Mouse (Mus musculus): Measurements from ENCODE around the gene 1700102P08Rik. TPM values are rescaled to one million over a fixed set of nuclear protein-coding genes. Genes with fewer than 3 reads are reported as not detected.

The 1700102P08Rik gene
- polyA plus RNA-seq, 1 experiment: 0.17 TPM

DNA sequence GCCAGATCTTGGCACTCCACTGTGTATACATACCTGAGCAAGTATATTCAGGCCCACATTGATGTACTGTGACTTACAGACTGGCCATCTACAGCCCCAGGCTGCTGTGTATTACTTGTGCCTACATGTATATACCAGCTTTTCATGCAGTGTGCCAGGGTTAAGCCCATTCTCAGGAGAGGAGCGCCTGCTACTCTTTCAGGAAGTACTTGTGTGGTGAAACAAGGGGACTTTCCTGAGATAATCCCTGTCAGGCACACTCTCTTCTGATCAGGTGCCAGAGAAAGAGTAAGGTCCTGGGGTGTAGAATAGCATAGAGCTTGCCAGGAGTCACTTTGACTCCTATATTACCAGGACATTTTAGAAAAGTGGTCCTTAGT lies 67.3 kb downstream of the 1700102P08Rik start:
- H3K36me3 ChIP-seq (ENCODE audit: control insufficient read depth, insufficient read depth): no peaks in the 10 kb centered on the region
- H3ac ChIP-seq (ENCODE audit: control insufficient read depth, insufficient read length): peak overlapping the region; percentile 88
- peak overlapping the region; percentile 63 for H3K4me2 ChIP-seq (ENCODE audit: low read depth)
- peaks cover 26% of the 10 kb centered on the region for H3K79me2 ChIP-seq (ENCODE audit: control insufficient read depth, insufficient read depth)
- peak overlapping the region; percentile 77 for H3K4me3 ChIP-seq
- H3K27me3 ChIP-seq (ENCODE audit: control insufficient read depth, insufficient read depth, insufficient read length): no peaks in the 10 kb centered on the region
- TF ChIP-seq USF1 (IDR thresholded peaks at IDR 0.05; ENCODE audit: low read depth): no peak
- TF ChIP-seq CEBPB (IDR thresholded peaks at IDR 0.05; ENCODE audit: insufficient read depth, poor library complexity, severe bottlenecking): no peak
- no peak for TF ChIP-seq MYOG (IDR thresholded peaks at IDR 0.05; ENCODE audit: control insufficient read depth in 1 of 3, insufficient read depth in 1 of 3, insufficient read length in 2 of 3, low read depth in 2 of 3)
- no peak for TF ChIP-seq TCF3 (IDR thresholded peaks at IDR 0.05; ENCODE audit: insufficient read length, low read depth)
- no peak for TF ChIP-seq E2F4 (IDR thresholded peaks at IDR 0.05; ENCODE audit: insufficient read depth)
- TF ChIP-seq POLR2AphosphoS2 (IDR thresholded peaks at IDR 0.05; ENCODE audit: insufficient read length, low read depth): no peak
- TF ChIP-seq TCF12 (IDR thresholded peaks at IDR 0.05; ENCODE audit: insufficient read depth, poor library complexity, severe bottlenecking): no peak
- TF ChIP-seq MYOD1 (IDR thresholded peaks at IDR 0.05; ENCODE audit: control insufficient read depth in 1 of 3, insufficient read length in 2 of 3, low read depth in 2 of 3): no peak
- no peak for TF ChIP-seq POLR2A (IDR thresholded peaks at IDR 0.05; ENCODE audit: insufficient read length, low read depth)

Other genes with a start within 250 kb of the 1700102P08Rik start
- gene Bsn, start 202.4 kb upstream of the 1700102P08Rik start, polyA plus RNA-seq (2012; fragmentation: generic; extraction: Trizol): 0.56 TPM
- 195 TPM for gene Dag1, start 128.8 kb upstream of the 1700102P08Rik start, polyA plus RNA-seq (2012; fragmentation: generic; extraction: Trizol)
- 37.9 TPM for gene Nicn1, start 102.4 kb upstream of the 1700102P08Rik start, polyA plus RNA-seq (2012; fragmentation: generic; extraction: Trizol)
- gene Amt, start 96.0 kb upstream of the 1700102P08Rik start, polyA plus RNA-seq (2012; fragmentation: generic; extraction: Trizol): 2.1 TPM
- gene Rhoa, start 86.7 kb upstream of the 1700102P08Rik start, polyA plus RNA-seq (2012; fragmentation: generic; extraction: Trizol): 306 TPM
- 29.8 TPM for gene Tcta, start 86.6 kb upstream of the 1700102P08Rik start, polyA plus RNA-seq (2012; fragmentation: generic; extraction: Trizol)
- gene Gpx1, start 53.9 kb upstream of the 1700102P08Rik start, polyA plus RNA-seq (2012; fragmentation: generic; extraction: Trizol): 393 TPM
- 89.4 TPM for gene Usp4, start 45.0 kb upstream of the 1700102P08Rik start, polyA plus RNA-seq (2012; fragmentation: generic; extraction: Trizol)
- not detected for gene Ccdc36, start 35.7 kb downstream of the 1700102P08Rik start, polyA plus RNA-seq (2012; fragmentation: generic; extraction: Trizol)
- gene BC048562, start 43.7 kb downstream of the 1700102P08Rik start, polyA plus RNA-seq (2012; fragmentation: generic; extraction: Trizol): not detected
- 30.4 TPM for gene Ccdc71, start 67.7 kb downstream of the 1700102P08Rik start, polyA plus RNA-seq (2012; fragmentation: generic; extraction: Trizol)
- 3.7 TPM for gene Klhdc8b, start 68.8 kb downstream of the 1700102P08Rik start, polyA plus RNA-seq (2012; fragmentation: generic; extraction: Trizol)
- 61.6 TPM for gene Lamb2, start 86.9 kb downstream of the 1700102P08Rik start, polyA plus RNA-seq (2012; fragmentation: generic; extraction: Trizol)
- 86.6 TPM for gene Usp19, start 97.8 kb downstream of the 1700102P08Rik start, polyA plus RNA-seq (2012; fragmentation: generic; extraction: Trizol)
- 168 TPM for gene Qars, start 114.9 kb downstream of the 1700102P08Rik start, polyA plus RNA-seq (2012; fragmentation: generic; extraction: Trizol)
- 44.0 TPM for gene Qrich1, start 124.0 kb downstream of the 1700102P08Rik start, polyA plus RNA-seq (2012; fragmentation: generic; extraction: Trizol)
- gene Impdh2, start 167.5 kb downstream of the 1700102P08Rik start, polyA plus RNA-seq (2012; fragmentation: generic; extraction: Trizol): 129 TPM
- gene Ndufaf3, start 174.6 kb downstream of the 1700102P08Rik start, polyA plus RNA-seq (2012; fragmentation: generic; extraction: Trizol): 25.8 TPM
- 50.2 TPM for gene Dalrd3, start 177.1 kb downstream of the 1700102P08Rik start, polyA plus RNA-seq (2012; fragmentation: generic; extraction: Trizol)
- 21.9 TPM for gene Wdr6, start 185.9 kb downstream of the 1700102P08Rik start, polyA plus RNA-seq (2012; fragmentation: generic; extraction: Trizol)
- 0.94 TPM for gene P4htm, start 204.9 kb downstream of the 1700102P08Rik start, polyA plus RNA-seq (2012; fragmentation: generic; extraction: Trizol)

All from myocyte (in vitro differentiated cells).